Mouse (Mus musculus) midbrain, embryonic 14.5 days (tissue): ENCODE data around the gene Pole2. TPM values are rescaled to one million over a fixed set of nuclear protein-coding genes. Genes with fewer than 3 reads are reported as not detected.

ENCODE experiments used
- ATAC-seq: fragments of 200-750 bp; cut with Nextera tagmentation; 2 replicates; pipeline ENCODE4 v1.8.0; 2017; ENCODE audit warnings: moderate number of reproducible peaks, moderate library complexity; ENCODE audit not compliant: low FRiP score, low TSS enrichment
- DNase-seq: peaks from one replicate; pipeline ENCODE4 v3.0.0-alpha.2; 2015
- H3K27ac ChIP-seq: fragments of 300-500 bp; sonication (generic); replicated peaks from 2 replicates; pipeline ENCODE4 v1.5.1; 2014; ENCODE audit warnings: mild to moderate bottlenecking, low read depth, low read length, moderate library complexity
- H3K27me3 ChIP-seq: fragments of 300-500 bp; sonication (generic); 2 replicates; pipeline ENCODE4 v1.6.1; 2014; ENCODE audit warnings: low read length, control low read depth, mixed read lengths; ENCODE audit not compliant: control insufficient read depth, insufficient read depth
- H3K36me3 ChIP-seq: fragments of 300-500 bp; sonication (generic); 2 replicates; pipeline ENCODE4 v1.6.1; 2014; ENCODE audit warnings: low read length, control low read depth; ENCODE audit not compliant: control insufficient read depth, insufficient read depth
- H3K4me1 ChIP-seq: fragments of 300-500 bp; sonication (generic); 2 replicates; pipeline ENCODE4 v1.6.1; 2014; ENCODE audit warnings: mild to moderate bottlenecking, antibody characterized with exemption, low read length, control low read depth; ENCODE audit not compliant: control insufficient read depth, insufficient read depth
- H3K4me2 ChIP-seq: fragments of 300-500 bp; sonication (generic); 2 replicates; pipeline ENCODE4 v1.6.1; 2014; ENCODE audit warnings: mild to moderate bottlenecking, low read length, moderate library complexity
- H3K4me3 ChIP-seq: fragments of 300-500 bp; sonication (generic); replicated peaks from 2 replicates; pipeline ENCODE4 v1.5.1; 2014; ENCODE audit warnings: low read depth, low read length
- H3K9ac ChIP-seq: fragments of 300-500 bp; sonication (generic); replicated peaks from 2 replicates; pipeline ENCODE4 v1.6.1; 2014; ENCODE audit warnings: mild to moderate bottlenecking, low read length, moderate library complexity
- H3K9me3 ChIP-seq: fragments of 300-500 bp; sonication (generic); 2 replicates; pipeline ENCODE4 v1.6.1; 2016; ENCODE audit warnings: low read length, control low read depth, mixed read lengths; ENCODE audit not compliant: control insufficient read depth
- WGBS: fragments of 180-500 bp; shearing (Covaris S2); extraction: QIAGEN DNeasy Blood & Tissue Kit; methylation state at CpG from one replicate; pipeline ENCODE4 v1.1.7; 2014; 5-methylcytosine and 5-hydroxymethylcytosine counted together
- polyA plus RNA-seq: library from polyadenylated mRNA; unstranded; fragments of >200 nt; fragmentation: Nextera tagmentation; extraction: Ambion mirVana; gene quantifications from 2 replicates; pipeline ENCODE4 v1.2.1, GENCODE M21; 2014

Gene Pole2
- polyA plus RNA-seq, 1 experiment from 2014 or later, result 4.6 TPM

GRCm38 (mm10) chr12:69241771-69242431, 13.9 kb upstream of the Pole2 start:
- ATAC-seq (peak; percentile 90), DNase-seq (peak; percentile 85)
- Histone ChIP-seq H3K4me1 (no peaks in the 10 kb centered on the region), H3K9ac (peak overlapping the region; percentile 82), H3K36me3 (no peaks in the 10 kb centered on the region), H3K4me3 (peak overlapping the region; percentile 66), H3K4me2 (peak overlapping the region; percentile 68), H3K27me3 (no peaks in the 10 kb centered on the region), H3K9me3 (no peaks in the 10 kb centered on the region), H3K27ac (peak overlapping the region; percentile 86)
- under 1% methylated on average over 63 of the region's 64 CpGs for WGBS

GRCm38 (mm10) chr12:69241405-69241770, 13.4 kb upstream of the Pole2 start:
- H3K27ac ChIP-seq, result peak overlapping the region; percentile 86
- DNase-seq (no peak), ATAC-seq (peak; percentile 37)
- H3K4me2 ChIP-seq, result peak overlapping the region; percentile 68
- H3K27me3 ChIP-seq, result no peaks in the 10 kb centered on the region
- H3K9ac ChIP-seq, result peak overlapping the region; percentile 82
- WGBS, result 0% methylated on average over 3 of the region's 3 CpGs
- peak overlapping the region; percentile 66 for H3K4me3 ChIP-seq
- no peaks in the 10 kb centered on the region for H3K9me3 ChIP-seq
- H3K4me1 ChIP-seq, result no peaks in the 10 kb centered on the region
- no peaks in the 10 kb centered on the region for H3K36me3 ChIP-seq

- Histone ChIP-seq H3K9me3 (no peaks in the 10 kb centered on the region), H3K9ac (peak within 1 kb of the TSS; percentile 82), H3K27ac (peak within 1 kb of the TSS; percentile 86), H3K36me3 (no peaks in the 10 kb centered on the region), H3K4me3 (peak within 1 kb of the TSS; percentile 66), H3K4me2 (peak within 1 kb of the TSS; percentile 68), H3K4me1 (no peaks in the 10 kb centered on the region), H3K27me3 (no peaks in the 10 kb centered on the region)
- no peak for ATAC-seq
- WGBS, result 70% methylated on average over 6 of the region's 6 CpGs
- DNase-seq, result no peak
Observed at GRCm38 (mm10) chr12:69240876-69241275, 12.9 kb upstream of the Pole2 start, which contains the start of gene Klhdc1. Klhdc1 (plus strand) TSS chr12:69241176.

GRCm38 (mm10) chr12:69238284-69238683, 10.3 kb upstream of the Pole2 start:
- no peak overlapping the region for H3K4me2 ChIP-seq
- H3K36me3 ChIP-seq, result no peaks in the 10 kb centered on the region
- no peaks in the 10 kb centered on the region for H3K4me1 ChIP-seq
- H3K27ac ChIP-seq, result no peak overlapping the region
- H3K4me3 ChIP-seq, result no peak overlapping the region
- 43% methylated on average over 3 of the region's 3 CpGs for WGBS
- H3K27me3 ChIP-seq, result no peaks in the 10 kb centered on the region
- no peaks in the 10 kb centered on the region for H3K9me3 ChIP-seq
- H3K9ac ChIP-seq, result no peak overlapping the region
- ATAC-seq (no peak), DNase-seq (peak; percentile 6)

- Histone ChIP-seq H3K9me3 (no peaks in the 10 kb centered on the region), H3K4me1 (no peaks in the 10 kb centered on the region), H3K9ac (no peak overlapping the region), H3K27ac (no peak overlapping the region), H3K4me2 (no peak overlapping the region), H3K4me3 (no peak overlapping the region), H3K36me3 (no peaks in the 10 kb centered on the region), H3K27me3 (no peaks in the 10 kb centered on the region)
- no peak for DNase-seq
- ATAC-seq, result no peak
- 91% methylated on average over 6 of the region's 6 CpGs for WGBS
Observed at GRCm38 (mm10) chr12:69235782-69236181, 7.8 kb upstream of the Pole2 start.

GRCm38 (mm10) chr12:69229251-69229650, 1.3 kb upstream of the Pole2 start:
- Histone ChIP-seq H3K27me3 (no peaks in the 10 kb centered on the region), H3K27ac (no peak overlapping the region), H3K9me3 (no peaks in the 10 kb centered on the region), H3K36me3 (no peaks in the 10 kb centered on the region), H3K4me1 (no peaks in the 10 kb centered on the region), H3K4me2 (no peak overlapping the region), H3K4me3 (no peak overlapping the region), H3K9ac (no peak overlapping the region)
- no peak for ATAC-seq
- no peak for DNase-seq
- 60% methylated on average over 2 of the region's 2 CpGs for WGBS

GRCm38 (mm10) chr12:69220613-69221277, 7.2 kb downstream of the Pole2 start:
- WGBS, result 84% methylated on average over 19 of the region's 19 CpGs
- H3K4me2 ChIP-seq, result no peak overlapping the region
- H3K27me3 ChIP-seq, result no peaks in the 10 kb centered on the region
- ATAC-seq, result no peak
- no peaks in the 10 kb centered on the region for H3K4me1 ChIP-seq
- no peaks in the 10 kb centered on the region for H3K36me3 ChIP-seq
- no peak overlapping the region for H3K9ac ChIP-seq
- no peaks in the 10 kb centered on the region for H3K9me3 ChIP-seq
- no peak overlapping the region for H3K4me3 ChIP-seq
- no peak for DNase-seq
- H3K27ac ChIP-seq, result no peak overlapping the region

GRCm38 (mm10) chr12:69216587-69216986, 11.4 kb downstream of the Pole2 start:
- Histone ChIP-seq H3K4me1 (no peaks in the 10 kb centered on the region), H3K9ac (no peak overlapping the region), H3K9me3 (no peaks in the 10 kb centered on the region), H3K4me2 (no peak overlapping the region), H3K27ac (no peak overlapping the region), H3K27me3 (no peaks in the 10 kb centered on the region), H3K4me3 (no peak overlapping the region), H3K36me3 (no peaks in the 10 kb centered on the region)
- 94% methylated on average over 7 of the region's 7 CpGs for WGBS
- ATAC-seq (no peak), DNase-seq (no peak)
